Mouse (Mus musculus): Measurements from ENCODE around the gene Col28a1. TPM values are rescaled to one million over a fixed set of nuclear protein-coding genes. Genes with fewer than 3 reads are reported as not detected.

Col28a1 gene
- polyA plus RNA-seq, 1 experiment from 2014 or later: 0.35 TPM

- Histone ChIP-seq H3K27me3 (ENCODE audit: control insufficient read depth, insufficient read depth, low read length) (no peaks in the 10 kb centered on the region), H3K4me2 (ENCODE audit: low read depth, low read length) (no peak overlapping the region), H3K27ac (ENCODE audit: low read depth, low read length) (no peak overlapping the region), H3K4me3 (ENCODE audit: low read depth, low read length) (no peak overlapping the region), H3K9ac (replicated peaks; ENCODE audit: low read depth, low read length) (no peak overlapping the region), H3K4me1 (ENCODE audit: control insufficient read depth, insufficient read depth, low read length) (no peaks in the 10 kb centered on the region), H3K9me3 (ENCODE audit: control insufficient read depth, low read length) (no peaks in the 10 kb centered on the region), H3K36me3 (ENCODE audit: control insufficient read depth, insufficient read depth, low read length) (no peaks in the 10 kb centered on the region)
- ATAC-seq (ENCODE audit: low read depth): no peak
- 66% methylated on average over 8 of the region's 8 CpGs for WGBS
Measured at GRCm38 (mm10) chr6:8094160-8094953, 98.1 kb downstream of the Col28a1 start.

DNA sequence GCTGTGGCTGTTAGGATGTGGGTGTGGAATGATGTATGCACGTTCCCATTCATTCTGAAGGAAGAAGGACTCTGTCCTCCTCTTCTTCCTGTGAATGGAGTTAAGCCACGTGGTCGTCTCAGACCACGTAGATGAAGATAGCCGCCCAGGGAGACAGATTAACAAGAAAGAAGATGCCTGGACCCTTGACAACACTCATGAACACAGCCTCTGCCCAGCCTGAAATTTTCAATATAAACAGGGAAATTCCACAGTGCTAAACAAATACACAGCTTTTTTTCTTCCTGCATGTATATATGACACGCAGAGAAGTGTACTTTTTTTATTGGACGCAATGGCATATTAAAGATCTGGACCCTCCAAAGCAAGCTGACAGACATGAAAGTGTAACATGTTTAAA is 98.9 kb downstream of the Col28a1 start:
- Histone ChIP-seq H3K9ac (replicated peaks; ENCODE audit: low read depth, low read length) (no peak overlapping the region), H3K4me1 (ENCODE audit: control insufficient read depth, insufficient read depth, low read length) (no peaks in the 10 kb centered on the region), H3K27me3 (ENCODE audit: control insufficient read depth, insufficient read depth, low read length) (no peaks in the 10 kb centered on the region), H3K36me3 (ENCODE audit: control insufficient read depth, insufficient read depth, low read length) (no peaks in the 10 kb centered on the region), H3K27ac (ENCODE audit: low read depth, low read length) (no peak overlapping the region), H3K9me3 (ENCODE audit: control insufficient read depth, low read length) (no peaks in the 10 kb centered on the region), H3K4me3 (ENCODE audit: low read depth, low read length) (no peak overlapping the region), H3K4me2 (ENCODE audit: low read depth, low read length) (no peak overlapping the region)
- no peak for ATAC-seq (ENCODE audit: low read depth)
- WGBS: 85% methylated on average over 7 of the region's 7 CpGs

- Histone ChIP-seq H3K9ac (replicated peaks; ENCODE audit: low read depth, low read length) (no peak overlapping the region), H3K4me3 (ENCODE audit: low read depth, low read length) (no peak overlapping the region), H3K9me3 (ENCODE audit: control insufficient read depth, low read length) (no peaks in the 10 kb centered on the region), H3K27ac (ENCODE audit: low read depth, low read length) (no peak overlapping the region), H3K4me1 (ENCODE audit: control insufficient read depth, insufficient read depth, low read length) (no peaks in the 10 kb centered on the region), H3K27me3 (ENCODE audit: control insufficient read depth, insufficient read depth, low read length) (no peaks in the 10 kb centered on the region), H3K36me3 (ENCODE audit: control insufficient read depth, insufficient read depth, low read length) (no peaks in the 10 kb centered on the region), H3K4me2 (ENCODE audit: low read depth, low read length) (no peak overlapping the region)
- no peak for ATAC-seq (ENCODE audit: low read depth)
- WGBS: 60% methylated on average over 3 of the region's 3 CpGs
Measured at GRCm38 (mm10) chr6:8086847-8087246, 105.6 kb downstream of the Col28a1 start.

GRCm38 (mm10) chr6:8084806-8085205 is 107.6 kb downstream of the Col28a1 start:
- Histone ChIP-seq H3K9me3 (ENCODE audit: control insufficient read depth, low read length) (no peaks in the 10 kb centered on the region), H3K36me3 (ENCODE audit: control insufficient read depth, insufficient read depth, low read length) (no peaks in the 10 kb centered on the region), H3K4me2 (ENCODE audit: low read depth, low read length) (no peak overlapping the region), H3K27ac (ENCODE audit: low read depth, low read length) (no peak overlapping the region), H3K9ac (replicated peaks; ENCODE audit: low read depth, low read length) (no peak overlapping the region), H3K4me1 (ENCODE audit: control insufficient read depth, insufficient read depth, low read length) (no peaks in the 10 kb centered on the region), H3K4me3 (ENCODE audit: low read depth, low read length) (no peak overlapping the region), H3K27me3 (ENCODE audit: control insufficient read depth, insufficient read depth, low read length) (no peaks in the 10 kb centered on the region)
- no peak for ATAC-seq (ENCODE audit: low read depth)
- WGBS: 56% methylated on average over 7 of the region's 7 CpGs

GRCm38 (mm10) chr6:8083196-8083595 is 109.2 kb downstream of the Col28a1 start:
- Histone ChIP-seq H3K4me3 (ENCODE audit: low read depth, low read length) (no peak overlapping the region), H3K4me1 (ENCODE audit: control insufficient read depth, insufficient read depth, low read length) (no peaks in the 10 kb centered on the region), H3K9me3 (ENCODE audit: control insufficient read depth, low read length) (no peaks in the 10 kb centered on the region), H3K27me3 (ENCODE audit: control insufficient read depth, insufficient read depth, low read length) (no peaks in the 10 kb centered on the region), H3K4me2 (ENCODE audit: low read depth, low read length) (no peak overlapping the region), H3K9ac (replicated peaks; ENCODE audit: low read depth, low read length) (no peak overlapping the region), H3K36me3 (ENCODE audit: control insufficient read depth, insufficient read depth, low read length) (no peaks in the 10 kb centered on the region), H3K27ac (ENCODE audit: low read depth, low read length) (no peak overlapping the region)
- 87% methylated on average over 2 of the region's 2 CpGs for WGBS
- no peak for ATAC-seq (ENCODE audit: low read depth)

- Histone ChIP-seq H3K9me3 (ENCODE audit: control insufficient read depth, low read length) (no peaks in the 10 kb centered on the region), H3K4me2 (ENCODE audit: low read depth, low read length) (no peak overlapping the region), H3K4me3 (ENCODE audit: low read depth, low read length) (no peak overlapping the region), H3K36me3 (ENCODE audit: control insufficient read depth, insufficient read depth, low read length) (no peaks in the 10 kb centered on the region), H3K27ac (ENCODE audit: low read depth, low read length) (no peak overlapping the region), H3K27me3 (ENCODE audit: control insufficient read depth, insufficient read depth, low read length) (no peaks in the 10 kb centered on the region), H3K9ac (replicated peaks; ENCODE audit: low read depth, low read length) (no peak overlapping the region), H3K4me1 (ENCODE audit: control insufficient read depth, insufficient read depth, low read length) (no peaks in the 10 kb centered on the region)
- ATAC-seq (ENCODE audit: low read depth): no peak
- WGBS: 74% methylated on average over 5 of the region's 5 CpGs
Measured at GRCm38 (mm10) chr6:8077572-8078146, 114.8 kb downstream of the Col28a1 start.

- no peak overlapping the region for H3K27ac ChIP-seq (ENCODE audit: low read depth, low read length)
- H3K4me3 ChIP-seq (ENCODE audit: low read depth, low read length): no peak overlapping the region
- WGBS: 77% methylated on average over 2 of the region's 2 CpGs
- H3K9me3 ChIP-seq (ENCODE audit: control insufficient read depth, low read length): no peaks in the 10 kb centered on the region
- ATAC-seq (ENCODE audit: low read depth): no peak
- H3K4me1 ChIP-seq (ENCODE audit: control insufficient read depth, insufficient read depth, low read length): no peaks in the 10 kb centered on the region
- no peaks in the 10 kb centered on the region for H3K27me3 ChIP-seq (ENCODE audit: control insufficient read depth, insufficient read depth, low read length)
- H3K9ac ChIP-seq (replicated peaks; ENCODE audit: low read depth, low read length): no peak overlapping the region
- H3K36me3 ChIP-seq (ENCODE audit: control insufficient read depth, insufficient read depth, low read length): no peaks in the 10 kb centered on the region
- H3K4me2 ChIP-seq (ENCODE audit: low read depth, low read length): no peak overlapping the region
Measured at GRCm38 (mm10) chr6:8074914-8075313, 117.5 kb downstream of the Col28a1 start.

DNA sequence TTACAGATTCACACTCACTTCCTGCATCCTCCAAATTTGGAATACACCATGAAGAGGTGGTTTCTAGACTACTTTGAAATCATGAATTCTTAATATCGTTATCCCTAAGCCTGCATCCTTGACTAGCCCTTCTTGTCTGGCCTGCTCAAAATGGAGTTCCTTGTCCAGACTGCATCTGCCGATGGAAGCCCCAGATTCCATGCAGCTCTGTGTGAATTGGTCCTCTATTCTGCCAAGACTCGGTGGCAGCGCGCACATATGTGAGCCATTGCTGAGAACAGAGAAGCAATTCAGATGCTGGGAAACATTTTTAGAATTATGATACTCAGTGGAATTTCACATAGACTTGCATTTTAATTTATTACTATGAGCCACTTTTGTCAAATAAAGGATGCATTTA is 123.4 kb downstream of the Col28a1 start:
- Histone ChIP-seq H3K27me3 (ENCODE audit: control insufficient read depth, insufficient read depth, low read length) (no peaks in the 10 kb centered on the region), H3K4me3 (ENCODE audit: low read depth, low read length) (no peak overlapping the region), H3K36me3 (ENCODE audit: control insufficient read depth, insufficient read depth, low read length) (no peaks in the 10 kb centered on the region), H3K27ac (ENCODE audit: low read depth, low read length) (no peak overlapping the region), H3K4me1 (ENCODE audit: control insufficient read depth, insufficient read depth, low read length) (no peaks in the 10 kb centered on the region), H3K9ac (replicated peaks; ENCODE audit: low read depth, low read length) (no peak overlapping the region), H3K9me3 (ENCODE audit: control insufficient read depth, low read length) (no peaks in the 10 kb centered on the region), H3K4me2 (ENCODE audit: low read depth, low read length) (no peak overlapping the region)
- 74% methylated on average over 5 of the region's 5 CpGs for WGBS
- ATAC-seq (ENCODE audit: low read depth): no peak

DNA sequence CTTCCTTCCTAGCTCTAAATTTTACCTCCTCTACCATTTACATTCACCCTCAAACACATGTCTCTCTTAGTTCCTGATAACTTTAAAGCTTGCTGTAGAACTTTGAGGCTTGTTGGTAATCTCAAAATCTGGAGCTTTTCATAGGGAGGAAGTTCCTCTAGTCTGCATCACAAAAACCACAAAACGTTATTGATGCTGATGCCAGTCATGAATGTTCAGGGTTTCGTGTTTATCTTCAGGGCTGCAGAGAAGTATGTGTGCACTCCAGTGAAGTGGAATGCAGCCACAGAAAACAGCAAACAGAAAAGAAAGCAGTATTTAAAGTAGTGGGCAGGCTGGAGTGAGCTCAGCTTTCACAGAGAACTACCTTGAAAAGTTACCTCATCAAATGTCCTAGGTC is 124.0 kb downstream of the Col28a1 start:
- H3K9ac ChIP-seq (replicated peaks; ENCODE audit: low read depth, low read length): no peak overlapping the region
- no peaks in the 10 kb centered on the region for H3K4me1 ChIP-seq (ENCODE audit: control insufficient read depth, insufficient read depth, low read length)
- no peaks in the 10 kb centered on the region for H3K36me3 ChIP-seq (ENCODE audit: control insufficient read depth, insufficient read depth, low read length)
- no peak overlapping the region for H3K27ac ChIP-seq (ENCODE audit: low read depth, low read length)
- no peak overlapping the region for H3K4me2 ChIP-seq (ENCODE audit: low read depth, low read length)
- ATAC-seq (ENCODE audit: low read depth): no peak
- 80% methylated on average over 2 of the region's 2 CpGs for WGBS
- no peaks in the 10 kb centered on the region for H3K27me3 ChIP-seq (ENCODE audit: control insufficient read depth, insufficient read depth, low read length)
- no peaks in the 10 kb centered on the region for H3K9me3 ChIP-seq (ENCODE audit: control insufficient read depth, low read length)
- no peak overlapping the region for H3K4me3 ChIP-seq (ENCODE audit: low read depth, low read length)

Data from neural tube, embryonic 14.5 days (tissue).